Mouse (Mus musculus) layer of hippocampus, postnatal 14 days (tissue): ENCODE data around the gene Aloxe3. TPM values are rescaled to one million over a fixed set of nuclear protein-coding genes. Genes with fewer than 3 reads are reported as not detected.

Experiments
- DNase-seq, 2 experiments: peaks; one replicate each; pipeline ENCODE4 v3.0.0; 2021 to 2022; ENCODE audit warnings: low spot score in 2 of 2, mixed read lengths in 1 of 2
- total RNA-seq, 2 experiments: library from RNA; stranded (reverse); gene quantifications; 2 replicates each; pipeline ENCODE4 v1.2.3; 2021

Aloxe3 gene
- total RNA-seq, 2 experiments from 2014 or later: 2.9 to 5.7 TPM

- no peak for DNase-seq
Observed at GRCm38 (mm10) chr11:69172606-69173005, 46.9 kb downstream of the Aloxe3 start.

- DNase-seq: no peak
Observed at GRCm38 (mm10) chr11:69174722-69175121, 49.0 kb downstream of the Aloxe3 start.

- no peak for DNase-seq
Observed at GRCm38 (mm10) chr11:69178525-69178924, 52.8 kb downstream of the Aloxe3 start.

GRCm38 (mm10) chr11:69179512-69179911 lies 53.8 kb downstream of the Aloxe3 start:
- DNase-seq: no peak

- DNase-seq: no peak
Observed at GRCm38 (mm10) chr11:69180120-69180519, 54.4 kb downstream of the Aloxe3 start.

GRCm38 (mm10) chr11:69185031-69185430 lies 59.3 kb downstream of the Aloxe3 start:
- no peak for DNase-seq

GRCm38 (mm10) chr11:69185936-69186335 lies 60.2 kb downstream of the Aloxe3 start:
- DNase-seq: no peak

GRCm38 (mm10) chr11:69192840-69193239 lies 67.1 kb downstream of the Aloxe3 start:
- DNase-seq: peak; percentile 43 to 51

GRCm38 (mm10) chr11:69196766-69197165 lies 71.1 kb downstream of the Aloxe3 start:
- no peak for DNase-seq

- no peak for DNase-seq
Observed at GRCm38 (mm10) chr11:69197194-69197593, 71.5 kb downstream of the Aloxe3 start.

- DNase-seq: no peak
Observed at GRCm38 (mm10) chr11:69197743-69198142, 72.0 kb downstream of the Aloxe3 start, which contains the start of gene Alox8. Alox8 (minus strand) TSS chr11:69197843.

Other genes starting within 250 kb of the Aloxe3 start
- not detected for gene Rnf222, start 237.3 kb upstream of the Aloxe3 start, total RNA-seq
- gene Rpl26, start 224.3 kb upstream of the Aloxe3 start, total RNA-seq: 100 to 1,000 TPM; 611 to 652 TPM
- gene Odf4, start 198.8 kb upstream of the Aloxe3 start, total RNA-seq: under 1 TPM; 0.33 to 0.41 TPM
- gene Arhgef15, start 168.4 kb upstream of the Aloxe3 start, total RNA-seq: 1 to 10 TPM; 7.6 to 9.7 TPM
- gene Slc25a35, start 157.8 kb upstream of the Aloxe3 start, total RNA-seq: 1 to 10 TPM; 4.6 to 4.8 TPM
- gene Rangrf, start 150.7 kb upstream of the Aloxe3 start, total RNA-seq: 10 to 100 TPM; 13.4 to 15.8 TPM
- gene Pfas, start 117.4 kb upstream of the Aloxe3 start, total RNA-seq: 10 to 100 TPM; 24.1 to 25.3 TPM
- 10 to 100 TPM; 33.6 to 38.8 TPM for gene Ctc1, start 110.0 kb upstream of the Aloxe3 start, total RNA-seq
- 1 to 10 TPM; 2.1 to 2.3 TPM for gene Aurkb, start 80.2 kb upstream of the Aloxe3 start, total RNA-seq
- 10 to 100 TPM; 25.2 to 26.4 TPM for gene Borcs6, start 66.2 kb upstream of the Aloxe3 start, total RNA-seq
- gene Tmem107, start 55.1 kb upstream of the Aloxe3 start, total RNA-seq: 10 to 100 TPM; 13.5 to 13.7 TPM
- gene Vamp2, start 37.4 kb upstream of the Aloxe3 start, total RNA-seq: 1,000 to 10,000 TPM; 1,073 to 1,118 TPM
- gene Per1, start 30.7 kb upstream of the Aloxe3 start, total RNA-seq: 10 to 100 TPM; 84.4 to 86.8 TPM
- gene Hes7, start 5.5 kb upstream of the Aloxe3 start, total RNA-seq: under 1 TPM; 0.46 to 0.62 TPM
- gene 9130213A22Rik, start 3.3 kb upstream of the Aloxe3 start, total RNA-seq: under 1 TPM; 0.88 to 0.95 TPM
- under 1 TPM; 0.65 to 0.95 TPM for gene Alox12b, start 31.1 kb downstream of the Aloxe3 start, total RNA-seq
- gene Alox8, start 71.9 kb downstream of the Aloxe3 start, total RNA-seq: 1 to 10 TPM; 5.5 to 8.4 TPM
- 1 to 10 TPM; 1.0 to 1.1 TPM for gene Gucy2e, start 111.1 kb downstream of the Aloxe3 start, total RNA-seq
- 10 to 100 TPM; 15.3 to 16.9 TPM for gene Cntrob, start 197.9 kb downstream of the Aloxe3 start, total RNA-seq
- 10 to 100 TPM; 65.5 to 79.1 TPM for gene Trappc1, start 198.1 kb downstream of the Aloxe3 start, total RNA-seq
- 10 to 100 TPM; 15.2 to 18.6 TPM for gene Kcnab3, start 200.4 kb downstream of the Aloxe3 start, total RNA-seq
- gene Rnf227, start 214.6 kb downstream of the Aloxe3 start, total RNA-seq: 10 to 100 TPM; 71.7 to 76.9 TPM
- 100 to 1,000 TPM; 519 to 534 TPM for gene Chd3, start 243.5 kb downstream of the Aloxe3 start, total RNA-seq